Mouse (Mus musculus) MEL (cell line): ENCODE measurements around the gene Susd6. TPM values are rescaled to one million over a fixed set of nuclear protein-coding genes. Genes with fewer than 3 reads are reported as not detected.
A peak's percentile ranks its signal among the peaks of the same experiment; 100 is the strongest.

Source experiments
- DNase-seq: peaks from one replicate; pipeline ENCODE4 v3.0.0; 2011; ENCODE audit warnings: low read depth, low spot score
- H3K27ac ChIP-seq: 2 replicates; pipeline ENCODE4 v1.5.1; 2012; ENCODE audit warnings: low read depth, mild to moderate bottlenecking, control low read depth, low read length, moderate library complexity; ENCODE audit not compliant: control insufficient read depth
- H3K27me3 ChIP-seq, 2 experiments: fragments of 150-350 bp in 1 of 2; sonication (generic) in 1 of 2; 2 replicates each; pipeline ENCODE4 v1.6.1; 2012; ENCODE audit warnings: low read length in 2 of 2, mild to moderate bottlenecking in 2 of 2, improper control_type of control experiment in 1 of 2, moderate library complexity in 1 of 2; ENCODE audit not compliant: insufficient read depth in 2 of 2, control insufficient read depth in 1 of 2
- H3K36me3 ChIP-seq, 2 experiments: 2 replicates each; pipeline ENCODE4 v1.6.1; 2012 to 2014; ENCODE audit warnings: low read length in 2 of 2, improper control_type of control experiment in 1 of 2, inconsistent platforms in 1 of 2, mild to moderate bottlenecking in 1 of 2; ENCODE audit not compliant: insufficient read depth in 2 of 2, control insufficient read depth in 1 of 2
- H3K4me1 ChIP-seq, 2 experiments: fragments of 150-350 bp in 1 of 2; sonication (generic) in 1 of 2; 2 replicates each; pipeline ENCODE4 v1.6.1; 2012; ENCODE audit warnings: low read length in 2 of 2, improper control_type of control experiment in 1 of 2, mild to moderate bottlenecking in 1 of 2; ENCODE audit not compliant: insufficient read depth in 2 of 2, control insufficient read depth in 1 of 2
- H3K4me3 ChIP-seq, 2 experiments: fragments of 150-350 bp in 1 of 2; sonication (generic) in 1 of 2; 2 replicates each; pipeline ENCODE4 v1.5.1; 2012; ENCODE audit warnings: low read depth in 2 of 2, low read length in 2 of 2, mild to moderate bottlenecking in 2 of 2, moderate library complexity in 2 of 2, control low read depth in 1 of 2, improper control_type of control experiment in 1 of 2; ENCODE audit not compliant: control insufficient read depth in 1 of 2, insufficient read depth in 1 of 2
- H3K79me2 ChIP-seq: 2 replicates; pipeline ENCODE4 v1.6.1; 2012; ENCODE audit warnings: mild to moderate bottlenecking, low read length, moderate library complexity; ENCODE audit not compliant: control insufficient read depth, poor library complexity, insufficient read depth
- H3K9ac ChIP-seq: 2 replicates; pipeline ENCODE4 v1.6.1; 2012; ENCODE audit warnings: low read depth, mild to moderate bottlenecking, control low read depth, low read length, moderate library complexity; ENCODE audit not compliant: control insufficient read depth, poor library complexity, severe bottlenecking
- H3K9me3 ChIP-seq: fragments of 150-350 bp; sonication (generic); replicated peaks from 2 replicates; pipeline ENCODE4 v1.6.1; 2012; ENCODE audit warnings: mild to moderate bottlenecking, low read length, improper control_type of control experiment, moderate library complexity; ENCODE audit not compliant: insufficient read depth
- CHD2 ChIP-seq: IDR thresholded peaks from 2 replicates; pipeline ENCODE4 v1.6.1; 2011; ENCODE audit warnings: low read length, improper control_type of control experiment
- CTCF ChIP-seq, 3 experiments: IDR thresholded peaks in 2 of 3; conservative IDR thresholded peaks in 1 of 3; 2 replicates each; pipeline ENCODE4 v1.5.1; 2011 to 2012; ENCODE audit warnings: low read length in 3 of 3, low read depth in 2 of 3, mild to moderate bottlenecking in 2 of 3, improper control_type of control experiment in 1 of 3, inconsistent platforms in 1 of 3, mixed read lengths in 1 of 3, moderate library complexity in 1 of 3; ENCODE audit not compliant: control insufficient read depth in 1 of 3, insufficient read depth in 1 of 3, poor library complexity in 1 of 3, severe bottlenecking in 1 of 3
- ELF1 ChIP-seq: IDR thresholded peaks from 2 replicates; pipeline ENCODE4 v1.6.1; 2014; ENCODE audit warnings: low read depth, mild to moderate bottlenecking, inconsistent platforms, low read length, improper control_type of control experiment, moderate library complexity
- EP300 ChIP-seq, 2 experiments: IDR thresholded peaks; 2 replicates each; pipeline ENCODE4 v1.6.1; 2011; ENCODE audit warnings: improper control_type of control experiment in 2 of 2, low read length in 2 of 2, low read depth in 1 of 2, mild to moderate bottlenecking in 1 of 2
- ETS1 ChIP-seq: IDR thresholded peaks from 2 replicates; pipeline ENCODE4 v1.6.1; 2012; ENCODE audit warnings: low read depth, mild to moderate bottlenecking, inconsistent platforms, low read length, improper control_type of control experiment, moderate library complexity
- GABPA ChIP-seq: IDR thresholded peaks from 2 replicates; pipeline ENCODE4 v1.6.1; 2012; ENCODE audit warnings: low read depth, mild to moderate bottlenecking, inconsistent platforms, low read length, improper control_type of control experiment, moderate library complexity
- GATA1 ChIP-seq: IDR thresholded peaks from 2 replicates; pipeline ENCODE4 v1.6.1; 2011; ENCODE audit warnings: low read depth, low read length, improper control_type of control experiment
- HCFC1 ChIP-seq: IDR thresholded peaks from 2 replicates; pipeline ENCODE4 v1.6.1; 2012; ENCODE audit warnings: low read depth, mild to moderate bottlenecking, inconsistent platforms, low read length, improper control_type of control experiment, moderate library complexity
- JUND ChIP-seq: IDR thresholded peaks from 2 replicates; pipeline ENCODE4 v1.6.1; 2011; ENCODE audit warnings: low read depth, mild to moderate bottlenecking, improper control_type of control experiment, low read length
- KAT2A ChIP-seq: conservative IDR thresholded peaks from 2 replicates; pipeline ENCODE4 v1.6.1; 2012; ENCODE audit warnings: low read depth, low read length, improper control_type of control experiment, inconsistent platforms
- MAFK ChIP-seq: IDR thresholded peaks from 2 replicates; pipeline ENCODE4 v1.6.1; 2011; ENCODE audit warnings: low read depth, mild to moderate bottlenecking, low read length, improper control_type of control experiment, borderline replicate concordance
- MAX ChIP-seq: IDR thresholded peaks from 2 replicates; pipeline ENCODE4 v1.6.1; 2011; ENCODE audit warnings: low read length, improper control_type of control experiment
- MXI1 ChIP-seq: IDR thresholded peaks from 2 replicates; pipeline ENCODE4 v1.6.1; 2011; ENCODE audit warnings: mild to moderate bottlenecking, low read depth, low read length, improper control_type of control experiment
- MYB ChIP-seq: IDR thresholded peaks from 2 replicates; pipeline ENCODE4 v1.6.1; 2011; ENCODE audit warnings: mild to moderate bottlenecking, low read depth, low read length, improper control_type of control experiment
- NELFE ChIP-seq: IDR thresholded peaks from 2 replicates; pipeline ENCODE4 v1.6.1; 2011; ENCODE audit warnings: low read depth, low read length, improper control_type of control experiment
- RCOR1 ChIP-seq: IDR thresholded peaks from 2 replicates; pipeline ENCODE4 v1.6.1; 2012; ENCODE audit warnings: low read depth, mild to moderate bottlenecking, inconsistent platforms, low read length, improper control_type of control experiment
- SIN3A ChIP-seq: IDR thresholded peaks from 2 replicates; pipeline ENCODE4 v1.6.1; 2012; ENCODE audit warnings: low read length, improper control_type of control experiment, inconsistent platforms
- TAL1 ChIP-seq: IDR thresholded peaks from 2 replicates; pipeline ENCODE4 v1.6.1; 2012; ENCODE audit warnings: mild to moderate bottlenecking, inconsistent platforms, low read length, moderate library complexity, mixed read lengths
- TBP ChIP-seq: IDR thresholded peaks from 2 replicates; pipeline ENCODE4 v1.8.0; 2011; ENCODE audit warnings: low read depth, low read length, improper control_type of control experiment
- TCF12 ChIP-seq: IDR thresholded peaks from 2 replicates; pipeline ENCODE4 v1.6.1; 2014; ENCODE audit warnings: low read depth, mild to moderate bottlenecking, inconsistent platforms, low read length, improper control_type of control experiment, moderate library complexity
- UBTF ChIP-seq: IDR thresholded peaks from 2 replicates; pipeline ENCODE4 v1.6.1; 2012; ENCODE audit warnings: low read depth, mild to moderate bottlenecking, inconsistent platforms, low read length, improper control_type of control experiment, moderate library complexity, borderline replicate concordance; ENCODE audit not compliant: insufficient read depth
- ZC3H11A ChIP-seq: IDR thresholded peaks from 2 replicates; pipeline ENCODE4 v1.6.1; 2012; ENCODE audit warnings: low read depth, mild to moderate bottlenecking, inconsistent platforms, low read length, improper control_type of control experiment
- ZKSCAN1 ChIP-seq: IDR thresholded peaks from 2 replicates; pipeline ENCODE4 v1.6.1; 2012; ENCODE audit warnings: low read depth, mild to moderate bottlenecking, inconsistent platforms, low read length, improper control_type of control experiment, moderate library complexity
- ZMIZ1 ChIP-seq: IDR thresholded peaks from 2 replicates; pipeline ENCODE4 v1.6.1; 2012; ENCODE audit warnings: low read depth, mild to moderate bottlenecking, inconsistent platforms, low read length, improper control_type of control experiment, moderate library complexity
- ZNF384 ChIP-seq: IDR thresholded peaks from 2 replicates; pipeline ENCODE4 v1.6.1; 2012; ENCODE audit warnings: low read depth, mild to moderate bottlenecking, inconsistent platforms, low read length, improper control_type of control experiment
- polyA plus RNA-seq, 2 experiments: library from polyadenylated mRNA; stranded (reverse) in 1 of 2; unstranded in 1 of 2; fragments of >175 nt in 1 of 2; fragments of >200 nt in 1 of 2; gene quantifications; 2 replicates each; pipeline versions ENCODE4 v1.2.1 to v1.2.4; 2012; ENCODE audit warnings: low replicate concordance in 2 of 2, low read depth in 1 of 2; ENCODE audit not compliant: insufficient read length in 2 of 2, insufficient read depth in 1 of 2, missing spikeins in 1 of 2
- total RNA-seq: library from RNA; depleted of rRNA; stranded (reverse); fragments of 300-350 nt; gene quantifications from 2 replicates; pipeline ENCODE4 v1.2.3, GENCODE M21; 2012

The Susd6 gene
- total and polyA plus RNA-seq, 3 experiments: 12.2 to 22.4 TPM; not detected in 1

DNA sequence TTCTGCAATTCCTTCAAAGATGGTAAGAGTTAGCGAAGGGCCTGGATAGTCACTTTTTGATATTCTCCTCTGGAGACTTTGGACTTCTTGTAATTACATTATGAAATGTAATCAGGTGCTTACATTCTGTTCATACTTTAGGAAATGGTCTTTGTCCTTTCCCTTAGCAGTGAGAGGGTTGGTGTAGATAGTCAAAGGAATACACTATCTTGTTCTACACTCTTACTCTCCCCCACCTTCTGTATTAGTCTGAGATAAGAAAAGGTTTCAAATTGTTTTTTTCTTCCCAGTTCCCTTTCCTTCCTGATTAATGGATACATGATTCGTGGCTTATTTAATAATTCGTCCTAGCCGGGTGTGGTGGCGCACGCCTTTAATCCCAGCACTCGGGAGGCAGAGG is 32.2 kb downstream of the Susd6 start:
- TF ChIP-seq SIN3A: peak; percentile 16; the same call in 1 of the 2 replicates
- TF ChIP-seq NELFE: no peak
- no peak for TF ChIP-seq MYB
- peak; percentile 54 for TF ChIP-seq TAL1
- peak; percentile 35; the same call in 1 of the 2 replicates for TF ChIP-seq ETS1
- TF ChIP-seq GATA1: peak; percentile 80
- TF ChIP-seq ZNF384: 0 out of 2 replicates have a peak, but pooled peaks have one; percentile 13
- TF ChIP-seq CHD2: no peak
- no peak for TF ChIP-seq ZKSCAN1
- TF ChIP-seq HCFC1: no peak
- peak; percentile 79; the same call in 1 of the 2 replicates for TF ChIP-seq TCF12
- no peak for TF ChIP-seq GABPA
- no peak for TF ChIP-seq TBP
- no peak for TF ChIP-seq MXI1
- TF ChIP-seq JUND: no peak
- TF ChIP-seq UBTF: no peak
- no peak for TF ChIP-seq MAFK
- no peak for TF ChIP-seq MAX
- TF ChIP-seq RCOR1: peak; percentile 67; the same call in 1 of the 2 replicates
- TF ChIP-seq CTCF (IDR thresholded peaks at IDR 0.05 in 2 of 3, conservative IDR thresholded peaks at IDR 0.05 in 1 of 3; ENCODE audit: control insufficient read depth in 1 of 3, insufficient read depth in 1 of 3, low read depth in 2 of 3, low read length in 3 of 3, poor library complexity in 1 of 3, severe bottlenecking in 1 of 3): no peak
- TF ChIP-seq ELF1: no peak
- no peak for TF ChIP-seq KAT2A
- TF ChIP-seq ZMIZ1: no peak
- TF ChIP-seq EP300 (IDR thresholded peaks at IDR 0.05; ENCODE audit: low read depth in 1 of 2, low read length in 2 of 2): peak; percentile 80 to 85
- no peak for TF ChIP-seq ZC3H11A
- TF ChIP-seq, all 39 proteins: peak for 8
- Histone ChIP-seq H3K4me1 (peaks cover 21 to 34% of the 10 kb centered on the region in 2 experiments), H3K27ac (no peak overlapping the region), H3K79me2 (peaks cover 30% of the 10 kb centered on the region), H3K36me3 (peaks cover 0 to 54% of the 10 kb centered on the region in 2 experiments; a peak in 2 of 4 replicates), H3K27me3 (no peaks in the 10 kb centered on the region), H3K9me3 (no peaks in the 10 kb centered on the region), H3K9ac (no peak overlapping the region), H3K4me3 (no peak overlapping the region)
- no peak for DNase-seq
